19 mouse cellular contexts compared by ENCODE assay signal in the genomic region with DNA sequence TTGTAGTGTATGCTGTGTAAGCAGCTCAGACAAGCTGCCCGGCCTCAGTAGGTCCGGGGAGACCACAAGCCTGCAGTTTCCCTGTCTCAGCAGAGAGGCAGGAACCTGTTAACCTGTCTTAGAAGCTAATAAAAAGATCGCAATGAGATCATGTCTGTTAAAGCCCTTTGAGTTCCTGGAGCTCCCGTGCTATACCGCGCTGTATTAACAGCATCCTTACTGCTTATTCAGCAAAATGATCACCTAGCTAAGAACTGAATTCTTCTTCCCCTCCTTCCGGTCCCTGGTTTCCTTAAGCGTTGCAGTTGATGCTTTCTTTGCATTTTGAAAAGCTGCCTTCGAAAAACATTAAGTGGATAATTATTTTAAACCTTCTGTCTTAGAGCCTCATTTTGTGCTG.
DNase-seq lines count a peak whose midpoint lies in the region; ATAC-seq lines count a peak whose summit lies in the region.
"Had no signal": no experiment of that assay in that cellular context is flagged by ENCODE, and none has a peak within 500 bp of the region (broad histone marks: within the 10 kb centered on the region; RNA-seq: fewer than 3 reads in every experiment).

No protein-coding gene starts in this region.

- H3K4me1 ChIP-seq in embryonic facial prominence, embryonic 11.5 days (ENCODE audit: control insufficient read depth, insufficient read depth, low read length) = no peaks in the 10 kb centered on the region
- H3K4me1 ChIP-seq in embryonic facial prominence, embryonic 10.5 days = peaks cover 10% of the 10 kb centered on the region
- peaks cover 98% of the 10 kb centered on the region for H3K4me1 ChIP-seq in liver, embryonic 13.5 days (replicated peaks)
- H3K4me1 ChIP-seq in liver, embryonic 15.5 days (replicated peaks) = peaks cover 82% of the 10 kb centered on the region
- H3K4me1 ChIP-seq: forebrain, embryonic 12.5 days; neural tube, embryonic 12.5 days had no signal

- 65% methylated on average over 9 of the region's 9 CpGs for WGBS in embryonic facial prominence, embryonic 11.5 days
- 69% methylated on average over 9 of the region's 9 CpGs for WGBS in embryonic facial prominence, embryonic 10.5 days
- WGBS in liver, embryonic 13.5 days (ENCODE audit: insufficient replicate concordance) = 63% methylated on average over 9 of the region's 9 CpGs
- 62% methylated on average over 9 of the region's 9 CpGs for WGBS in liver, embryonic 15.5 days (ENCODE audit: insufficient replicate concordance)

- no peak overlapping the region for H3K27ac ChIP-seq in embryonic facial prominence, embryonic 11.5 days (replicated peaks; ENCODE audit: low read depth, low read length)
- no peak overlapping the region; the same call in 1 of the 2 replicates for H3K27ac ChIP-seq in embryonic facial prominence, embryonic 10.5 days (replicated peaks)
- H3K27ac ChIP-seq in liver, embryonic 13.5 days = peak overlapping the region; percentile 86
- peak overlapping the region; percentile 22; the same call in 1 of the 2 replicates for H3K27ac ChIP-seq in liver, embryonic 15.5 days (replicated peaks)
- H3K27ac ChIP-seq: forebrain, embryonic 12.5 days; heart, embryonic 15.5 days; neural tube, embryonic 12.5 days had no signal

- no peaks in the 10 kb centered on the region for H3K36me3 ChIP-seq in embryonic facial prominence, embryonic 11.5 days (replicated peaks; ENCODE audit: control insufficient read depth, insufficient read depth, low read depth, low read length)
- H3K36me3 ChIP-seq in embryonic facial prominence, embryonic 10.5 days (replicated peaks) = no peaks in the 10 kb centered on the region
- no peaks in the 10 kb centered on the region for H3K36me3 ChIP-seq in liver, embryonic 13.5 days
- H3K36me3 ChIP-seq in liver, embryonic 15.5 days (replicated peaks) = no peaks in the 10 kb centered on the region
- H3K36me3 ChIP-seq: forebrain, embryonic 12.5 days; heart, embryonic 15.5 days; neural tube, embryonic 12.5 days had no signal

- H3K4me3 ChIP-seq in embryonic facial prominence, embryonic 11.5 days (ENCODE audit: low read depth, low read length) = no peak overlapping the region
- H3K4me3 ChIP-seq in embryonic facial prominence, embryonic 10.5 days = no peak overlapping the region
- no peak overlapping the region for H3K4me3 ChIP-seq in liver, embryonic 13.5 days (replicated peaks)
- no peak overlapping the region for H3K4me3 ChIP-seq in liver, embryonic 15.5 days (replicated peaks)
- H3K4me3 ChIP-seq: forebrain, embryonic 12.5 days; heart, embryonic 15.5 days; neural tube, embryonic 12.5 days had no signal

- H3K9ac ChIP-seq in embryonic facial prominence, embryonic 11.5 days (replicated peaks; ENCODE audit: low read length) = no peak overlapping the region
- no peak overlapping the region for H3K9ac ChIP-seq in liver, embryonic 13.5 days
- H3K9ac ChIP-seq in liver, embryonic 15.5 days = no peak overlapping the region
- H3K9ac ChIP-seq: forebrain, embryonic 12.5 days; heart, embryonic 15.5 days; neural tube, embryonic 12.5 days had no signal

- intact Hi-C loops in heart, postnatal 14 days (cut with DNase I) = no loop called here

- DNase-seq in embryonic facial prominence, embryonic 11.5 days (ENCODE audit: low spot score) = peak; percentile 8
- DNase-seq in embryonic facial prominence, embryonic 10.5 days (ENCODE audit: low spot score) = no peak
- DNase-seq in liver, embryonic 13.5 days = no peak
- no peak for DNase-seq in liver
- no peak for DNase-seq in adrenal gland, postnatal 10 days
- no peak for DNase-seq in heart, adult 18-20 months
- DNase-seq in heart, postnatal 14 days = no peak
- DNase-seq: cerebellum, adult 2 months; cerebellum, postnatal 36 days; gastrocnemius, postnatal 25 days; kidney, adult 11 months; layer of hippocampus, postnatal 36 days; lung, postnatal 10 days; right cerebral cortex, adult 18-20 months had no signal

- no peaks in the 10 kb centered on the region for H3K9me3 ChIP-seq in embryonic facial prominence, embryonic 11.5 days (replicated peaks; ENCODE audit: control insufficient read depth, low read length)
- H3K9me3 ChIP-seq in embryonic facial prominence, embryonic 10.5 days = no peaks in the 10 kb centered on the region
- no peaks in the 10 kb centered on the region for H3K9me3 ChIP-seq in liver, embryonic 13.5 days (replicated peaks)
- H3K9me3 ChIP-seq in liver, embryonic 15.5 days (replicated peaks) = no peaks in the 10 kb centered on the region
- H3K9me3 ChIP-seq: forebrain, embryonic 12.5 days; G1E; heart, embryonic 15.5 days; neural tube, embryonic 12.5 days had no signal

- H3K4me2 ChIP-seq in embryonic facial prominence, embryonic 11.5 days (ENCODE audit: low read depth, low read length) = no peak overlapping the region
- H3K4me2 ChIP-seq in liver, embryonic 13.5 days = no peak overlapping the region
- no peak overlapping the region for H3K4me2 ChIP-seq in liver, embryonic 15.5 days
- H3K4me2 ChIP-seq: forebrain, embryonic 12.5 days; heart, embryonic 15.5 days; neural tube, embryonic 12.5 days had no signal

- no peaks in the 10 kb centered on the region for H3K27me3 ChIP-seq in embryonic facial prominence, embryonic 11.5 days (ENCODE audit: control insufficient read depth, insufficient read depth, low read length)
- no peaks in the 10 kb centered on the region for H3K27me3 ChIP-seq in embryonic facial prominence, embryonic 10.5 days (replicated peaks; ENCODE audit: low read depth, poor library complexity, severe bottlenecking)
- H3K27me3 ChIP-seq in liver, embryonic 13.5 days = no peaks in the 10 kb centered on the region
- H3K27me3 ChIP-seq in liver, embryonic 15.5 days = no peaks in the 10 kb centered on the region
- H3K27me3 ChIP-seq: forebrain, embryonic 12.5 days; heart, embryonic 15.5 days; neural tube, embryonic 12.5 days had no signal

- no peak for ATAC-seq in embryonic facial prominence, embryonic 11.5 days (replicated peaks; ENCODE audit: insufficient number of reproducible peaks, low FRiP score, low TSS enrichment, low read depth)
- no peak for ATAC-seq in liver, embryonic 13.5 days (ENCODE audit: low read depth)
- ATAC-seq in liver, embryonic 15.5 days (ENCODE audit: insufficient read depth) = no peak

Comparison
In these comparisons a context has a peak if more than half of its experiments do, and no peak if none do; other contexts are left out.
1. H3K27ac ChIP-seq: peak in liver, embryonic 13.5 days (single experiment) and liver, embryonic 15.5 days (single experiment); none in embryonic facial prominence, embryonic 11.5 days (single experiment) and embryonic facial prominence, embryonic 10.5 days (single experiment).